Mouse (Mus musculus) kidney, adult 9 months (tissue): ENCODE data around the gene Rbp4.

Experiments used
- DNase-seq: peaks from one replicate; pipeline ENCODE4 v3.0.0; 2022

Rbp4 gene

GRCm38 (mm10) chr19:38125219-38125610 lies at the start of gene Rbp4:
TSS of gene Rbp4 (minus strand) at chr19:38125281.
- DNase-seq, result no peak

- no peak for DNase-seq
Observed at GRCm38 (mm10) chr19:38164633-38165032, 39.6 kb upstream of the Rbp4 start.

- DNase-seq, result no peak
Observed at GRCm38 (mm10) chr19:38161648-38162354, 36.7 kb upstream of the Rbp4 start.

GRCm38 (mm10) chr19:38156243-38156642 lies 31.2 kb upstream of the Rbp4 start:
- DNase-seq, result no peak

- DNase-seq, result no peak
Observed at GRCm38 (mm10) chr19:38143540-38144271, 18.6 kb upstream of the Rbp4 start.

GRCm38 (mm10) chr19:38134806-38135205 lies 9.7 kb upstream of the Rbp4 start:
- DNase-seq, result no peak

- no peak for DNase-seq
Observed at GRCm38 (mm10) chr19:38133986-38134385, 8.9 kb upstream of the Rbp4 start.

- DNase-seq, result no peak
Observed at GRCm38 (mm10) chr19:38132481-38132880, 7.4 kb upstream of the Rbp4 start, which contains the start of gene Pde6c. TSS of gene Pde6c (plus strand) at chr19:38132781.

- DNase-seq, result no peak
Observed at GRCm38 (mm10) chr19:38126656-38127055, 1.6 kb upstream of the Rbp4 start.

- DNase-seq, result no peak
Observed at GRCm38 (mm10) chr19:38124401-38125218, 471 bp downstream of the Rbp4 start.

GRCm38 (mm10) chr19:38123921-38124320 lies 1.2 kb downstream of the Rbp4 start:
- DNase-seq, result no peak

GRCm38 (mm10) chr19:38120123-38120760 lies 4.8 kb downstream of the Rbp4 start:
- DNase-seq, result no peak

- DNase-seq, result no peak
Observed at GRCm38 (mm10) chr19:38114834-38115491, 10.1 kb downstream of the Rbp4 start.

- no peak for DNase-seq
Observed at GRCm38 (mm10) chr19:38112575-38112974, 12.5 kb downstream of the Rbp4 start.

- DNase-seq, result no peak
Observed at GRCm38 (mm10) chr19:38111056-38111455, 14.0 kb downstream of the Rbp4 start.

- DNase-seq, result no peak
Observed at GRCm38 (mm10) chr19:38109506-38110242, 15.4 kb downstream of the Rbp4 start.

- no peak for DNase-seq
Observed at GRCm38 (mm10) chr19:38107871-38108270, 17.2 kb downstream of the Rbp4 start.

GRCm38 (mm10) chr19:38096858-38097758 lies 28.0 kb downstream of the Rbp4 start, which contains the start of gene Ffar4:
TSS of gene Ffar4 (plus strand) at chr19:38097071.
- no peak for DNase-seq

- DNase-seq, result no peak
Observed at GRCm38 (mm10) chr19:38096231-38096630, 28.9 kb downstream of the Rbp4 start.

- DNase-seq, result no peak
Observed at GRCm38 (mm10) chr19:38091512-38091985, 33.5 kb downstream of the Rbp4 start.
